Mouse (Mus musculus) intestine, postnatal 0 days (tissue): ENCODE measurements at regions not wholly inside any gene's neighbourhood (a gene's known extent, or its start where the extent isn't known, plus 50 kb on each side); places are given as distances from the start of the nearest gene placed in this dataset.

Source experiments
- ATAC-seq: fragments of 200-750 bp; cut with Nextera tagmentation; 2 replicates; pipeline ENCODE4 v1.8.0; 2017; ENCODE audit warnings: mild to moderate bottlenecking, moderate TSS enrichment, moderate library complexity
- H3K27ac ChIP-seq: fragments of 300-500 bp; sonication (generic); 2 replicates; pipeline ENCODE4 v1.5.1; 2014; ENCODE audit warnings: mild to moderate bottlenecking, low read depth, low read length, moderate library complexity
- H3K27me3 ChIP-seq: fragments of 300-500 bp; sonication (generic); replicated peaks from 2 replicates; pipeline ENCODE4 v1.6.1; 2014; ENCODE audit warnings: low read length, mixed read lengths; ENCODE audit not compliant: control insufficient read depth, insufficient read depth
- H3K36me3 ChIP-seq: fragments of 300-500 bp; sonication (generic); 2 replicates; pipeline ENCODE4 v1.6.1; 2014; ENCODE audit warnings: mild to moderate bottlenecking, moderate library complexity; ENCODE audit not compliant: control insufficient read depth, insufficient read depth
- H3K4me1 ChIP-seq: fragments of 300-500 bp; sonication (generic); replicated peaks from 2 replicates; pipeline ENCODE4 v1.6.1; 2014; ENCODE audit warnings: antibody characterized with exemption, low read length, mixed read lengths; ENCODE audit not compliant: control insufficient read depth, insufficient read depth
- H3K4me2 ChIP-seq: fragments of 300-500 bp; sonication (generic); replicated peaks from 2 replicates; pipeline ENCODE4 v1.6.1; 2014; ENCODE audit warnings: low read depth, mild to moderate bottlenecking, moderate library complexity
- H3K4me3 ChIP-seq: fragments of 300-500 bp; sonication (generic); 2 replicates; pipeline ENCODE4 v1.5.1; 2014; ENCODE audit warnings: low read depth, low read length
- H3K9ac ChIP-seq: fragments of 300-500 bp; sonication (generic); 2 replicates; pipeline ENCODE4 v1.6.1; 2014; ENCODE audit warnings: mild to moderate bottlenecking, low read depth, low read length
- H3K9me3 ChIP-seq: fragments of 300-500 bp; sonication (generic); 2 replicates; pipeline ENCODE4 v1.6.1; 2016; ENCODE audit warnings: mixed run types; ENCODE audit not compliant: control insufficient read depth
- CTCF ChIP-seq: sonication (generic); IDR thresholded peaks from 2 replicates; pipeline ENCODE4 v1.5.1; 2016; ENCODE audit warnings: low read depth, mild to moderate bottlenecking, control low read depth, antibody characterized with exemption, moderate library complexity
- WGBS: fragments of 180-500 bp; shearing (Covaris S2); extraction: QIAGEN DNeasy Blood & Tissue Kit; methylation state at CpG from one replicate; pipeline ENCODE4 v1.1.7; 2014; 5-methylcytosine and 5-hydroxymethylcytosine counted together

GRCm38 (mm10) chrX:117272809-117273208 is 258.3 kb downstream of the H2afb1 start:
- Histone ChIP-seq H3K36me3 (no peaks in the 10 kb centered on the region), H3K4me1 (no peaks in the 10 kb centered on the region), H3K4me3 (no peak overlapping the region), H3K27me3 (no peaks in the 10 kb centered on the region), H3K4me2 (no peak overlapping the region), H3K9ac (no peak overlapping the region), H3K27ac (no peak overlapping the region), H3K9me3 (no peaks in the 10 kb centered on the region)
- WGBS, result 93% methylated on average over 3 of the region's 3 CpGs
- TF ChIP-seq CTCF, result no peak
- no peak for ATAC-seq

- no peaks in the 10 kb centered on the region for H3K36me3 ChIP-seq
- whole genome bisulfite sequencing, result 72% methylated on average over 7 of the region's 7 CpGs
- H3K4me2 ChIP-seq, result no peak overlapping the region
- H3K27ac ChIP-seq, result no peak overlapping the region
- no peak overlapping the region for H3K4me3 ChIP-seq
- no peaks in the 10 kb centered on the region for H3K4me1 ChIP-seq
- TF ChIP-seq CTCF, result no peak
- no peaks in the 10 kb centered on the region for H3K27me3 ChIP-seq
- H3K9me3 ChIP-seq, result no peaks in the 10 kb centered on the region
- no peak overlapping the region for H3K9ac ChIP-seq
- peak; percentile 43; the same call in 1 of the 2 replicates for ATAC-seq
Observed at GRCm38 (mm10) chrX:117298500-117298899, 283.9 kb downstream of the H2afb1 start.

GRCm38 (mm10) chrX:117299697-117300192 is 285.2 kb downstream of the H2afb1 start:
- WGBS, result 54% methylated on average over 2 of the region's 2 CpGs
- no peak overlapping the region for H3K27ac ChIP-seq

More at GRCm38 (mm10) chrX:117299697-117300192, 285.2 kb downstream of the H2afb1 start:
- Histone ChIP-seq H3K4me2 (no peak overlapping the region), H3K4me3 (no peak overlapping the region), H3K9ac (no peak overlapping the region), H3K27me3 (no peaks in the 10 kb centered on the region), H3K9me3 (no peaks in the 10 kb centered on the region), H3K4me1 (no peaks in the 10 kb centered on the region), H3K36me3 (no peaks in the 10 kb centered on the region)
- ATAC-seq, result no peak
- TF ChIP-seq CTCF, result no peak
